Mouse (Mus musculus) gastrocnemius, postnatal 14 days (tissue): ENCODE measurements around the gene Gm3404. TPM values are rescaled to one million over a fixed set of nuclear protein-coding genes. Genes with fewer than 3 reads are reported as not detected.
"Not testable (repeated sequence)": the region's sequence is repeated elsewhere in the genome, so short reads cannot be mapped to it uniquely, and the experiment has no call there.

Experiments
- DNase-seq: peaks from one replicate; pipeline ENCODE4 v3.0.0; 2021; ENCODE audit warnings: mixed read lengths
- intact Hi-C: fragments of 180-260 bp; cut with DNase I; formaldehyde crosslinking; loops from one replicate; pipeline ENCODE4 v1.15.1; 2025; ENCODE audit warnings: low total_unique reads
- long read RNA-seq, 2 experiments: library from polyadenylated mRNA; stranded (forward); transcript quantifications; one replicate each; pipeline ENCODE4 v2.0.0; 2021
- total RNA-seq, 2 experiments: library from RNA; stranded (reverse); gene quantifications; 2 replicates each; pipeline ENCODE4 v1.2.3; 2021

Gene Gm3404
- not detected for total RNA-seq
- long read RNA-seq, experiment 1 = 0 reads
- long read RNA-seq, experiment 2 = 0 reads

- intact Hi-C loops, DNase-seq: not testable (repeated sequence)
Observed at GRCm38 (mm10) chr5:146525501-146525900, at the start of gene Gm3404. TSS of gene Gm3404 (plus strand) at chr5:146525801.

GRCm38 (mm10) chr5:146479564-146479963, 46.0 kb upstream of the Gm3404 start:
- DNase-seq, intact Hi-C loops: not testable (repeated sequence)

- DNase-seq, intact Hi-C loops: not testable (repeated sequence)
Observed at GRCm38 (mm10) chr5:146481665-146482064, 43.9 kb upstream of the Gm3404 start, which contains the start of gene Gm6408. TSS of gene Gm6408 (plus strand) at chr5:146481965.

- intact Hi-C loops = not testable (repeated sequence)
- DNase-seq = peak; percentile 6
Observed at GRCm38 (mm10) chr5:146488959-146489358, 36.6 kb upstream of the Gm3404 start.

- DNase-seq, intact Hi-C loops: not testable (repeated sequence)
Observed at GRCm38 (mm10) chr5:146491063-146491462, 34.5 kb upstream of the Gm3404 start, which contains the start of gene Gm6370. TSS of gene Gm6370 (plus strand) at chr5:146491363.

GRCm38 (mm10) chr5:146502099-146502498, 23.5 kb upstream of the Gm3404 start, which contains the start of gene 4930449I24Rik:
TSS of gene 4930449I24Rik (plus strand) at chr5:146502399.
- DNase-seq, intact Hi-C loops: not testable (repeated sequence)

- intact Hi-C loops, DNase-seq: not testable (repeated sequence)
Observed at GRCm38 (mm10) chr5:146513823-146514222, 11.8 kb upstream of the Gm3404 start, which contains the start of gene Gm3402. TSS of gene Gm3402 (plus strand) at chr5:146514123.

GRCm38 (mm10) chr5:146537347-146537746, 11.7 kb downstream of the Gm3404 start, which contains the start of gene Gm3409:
TSS of gene Gm3409 (plus strand) at chr5:146537647.
- DNase-seq, intact Hi-C loops: not testable (repeated sequence)

- intact Hi-C loops, DNase-seq: not testable (repeated sequence)
Observed at GRCm38 (mm10) chr5:146555836-146556235, 30.2 kb downstream of the Gm3404 start, which contains the start of gene Gm3415. TSS of gene Gm3415 (plus strand) at chr5:146556136.

- intact Hi-C loops = no loop called here
- DNase-seq = no peak
Observed at GRCm38 (mm10) chr5:146564259-146564658, 38.7 kb downstream of the Gm3404 start.

GRCm38 (mm10) chr5:146567054-146567453, 41.5 kb downstream of the Gm3404 start:
- intact Hi-C loops = no loop called here
- no peak for DNase-seq

- DNase-seq, intact Hi-C loops: not testable (repeated sequence)
Observed at GRCm38 (mm10) chr5:146570179-146570578, 44.6 kb downstream of the Gm3404 start.

GRCm38 (mm10) chr5:146571830-146572734, 46.5 kb downstream of the Gm3404 start:
- DNase-seq, intact Hi-C loops: not testable (repeated sequence)

GRCm38 (mm10) chr5:146572735-146573042, 47.1 kb downstream of the Gm3404 start:
- DNase-seq, intact Hi-C loops: not testable (repeated sequence)

- intact Hi-C loops = no loop called here
- DNase-seq = no peak
Observed at GRCm38 (mm10) chr5:146576668-146577067, 51.1 kb downstream of the Gm3404 start.

Other genes starting within 250 kb of the Gm3404 start
- 1 to 10 TPM; 1.2 TPM for gene Wasf3, start 140.8 kb upstream of the Gm3404 start, total RNA-seq
- gene Gm6408, start 43.8 kb upstream of the Gm3404 start, total RNA-seq = not detected
- not detected for gene Gm6370, start 34.4 kb upstream of the Gm3404 start, total RNA-seq
- gene 4930449I24Rik, start 23.4 kb upstream of the Gm3404 start, total RNA-seq = not detected
- gene Gm3402, start 11.7 kb upstream of the Gm3404 start, total RNA-seq = not detected
- gene Gm3409, start 11.8 kb downstream of the Gm3404 start, total RNA-seq = not detected
- gene Gm3415, start 30.3 kb downstream of the Gm3404 start, total RNA-seq = not detected
- gene Gpr12, start 59.4 kb downstream of the Gm3404 start, total RNA-seq = not detected